Mouse (Mus musculus) macrophage (primary cell): ENCODE measurements around the gene Ago4. TPM values are rescaled to one million over a fixed set of nuclear protein-coding genes. Genes with fewer than 3 reads are reported as not detected.

ENCODE experiments used
- polyA plus RNA-seq: library from polyadenylated mRNA; stranded (reverse); fragments of 250-400 nt; gene quantifications from 3 replicates; pipeline ENCODE4 v1.2.4, GENCODE M21; 2018; ENCODE audit warnings: inconsistent platforms

Ago4 gene
- polyA plus RNA-seq, 1 experiment from 2014 or later, result 6.6 TPM

Other genes starting within 250 kb of the Ago4 start
- not detected in 3 replicates for gene Col8a2, start 246.7 kb downstream of the Ago4 start, polyA plus RNA-seq
- gene Adprhl2, start 211.8 kb downstream of the Ago4 start, polyA plus RNA-seq, result 12.8 to 27.0 TPM (median 21.1 TPM) in 3 replicates
- 0.22 to 0.36 TPM (median 0.25 TPM) in 3 replicates for gene Tekt2, start 207.8 kb downstream of the Ago4 start, polyA plus RNA-seq
- gene Ago3, start 103.9 kb downstream of the Ago4 start, polyA plus RNA-seq, result 9.3 to 11.7 TPM (median 9.4 TPM) in 3 replicates
- 20.9 to 22.7 TPM (median 22.2 TPM) in 3 replicates for gene Ago1, start 64.9 kb downstream of the Ago4 start, polyA plus RNA-seq
- gene Clspn, start 23.5 kb upstream of the Ago4 start, polyA plus RNA-seq, result 1.1 to 13.8 TPM (median 13.0 TPM) in 3 replicates
- 9.7 to 13.2 TPM (median 11.6 TPM) in 3 replicates for gene 5730409E04Rik, start 76.3 kb upstream of the Ago4 start, polyA plus RNA-seq
- 164 to 241 TPM (median 175 TPM) in 3 replicates for gene Psmb2, start 144.2 kb upstream of the Ago4 start, polyA plus RNA-seq
- gene Tfap2e, start 202.8 kb upstream of the Ago4 start, polyA plus RNA-seq, result not detected in 3 replicates
- gene Ncdn, start 220.0 kb upstream of the Ago4 start, polyA plus RNA-seq, result 9.4 to 21.9 TPM (median 12.3 TPM) in 3 replicates
- gene AU040320, start 220.1 kb upstream of the Ago4 start, polyA plus RNA-seq, result 25.7 to 27.5 TPM (median 26.7 TPM) in 3 replicates